Mouse (Mus musculus) small intestine, adult 2 months (tissue): Measurements from ENCODE around the gene Rp9.

ENCODE experiments used
- CTCF ChIP-seq: fragments of 200-500 bp; IDR thresholded peaks from 2 replicates; pipeline ENCODE4 v1.5.1; 2012; ENCODE audit warnings: low read depth, mild to moderate bottlenecking, control low read depth, inconsistent platforms, low read length, moderate library complexity, mixed read lengths; ENCODE audit not compliant: insufficient replicate concordance, insufficient read length; ENCODE audit errors: extremely low read depth
- POLR2A ChIP-seq: fragments of 200-500 bp; IDR thresholded peaks from 2 replicates; pipeline ENCODE4 v1.6.1; 2012; ENCODE audit warnings: low read depth, mild to moderate bottlenecking, control low read depth, inconsistent platforms, low read length, moderate library complexity

- TF ChIP-seq CTCF (no peak), POLR2A (no peak)
These were observed 96.8 kb downstream of the Rp9 start for GRCm38 (mm10) chr9:22372760-22373159.
